Mouse (Mus musculus) lung, postnatal 36 days (tissue): ENCODE results near the gene Cth.
"Not testable (repeated sequence)": the region's sequence is repeated elsewhere in the genome, so short reads cannot be mapped to it uniquely, and the experiment has no call there.

Source experiments
- DNase-seq: peaks from one replicate; pipeline ENCODE4 v3.0.0; 2022; ENCODE audit warnings: mixed read lengths

Gene Cth

GRCm38 (mm10) chr3:157924692-157925328 lies at the start of gene Cth:
Gene Cth (minus strand): TSS chr3:157925077.
- peak; percentile 95 for DNase-seq

DNA sequence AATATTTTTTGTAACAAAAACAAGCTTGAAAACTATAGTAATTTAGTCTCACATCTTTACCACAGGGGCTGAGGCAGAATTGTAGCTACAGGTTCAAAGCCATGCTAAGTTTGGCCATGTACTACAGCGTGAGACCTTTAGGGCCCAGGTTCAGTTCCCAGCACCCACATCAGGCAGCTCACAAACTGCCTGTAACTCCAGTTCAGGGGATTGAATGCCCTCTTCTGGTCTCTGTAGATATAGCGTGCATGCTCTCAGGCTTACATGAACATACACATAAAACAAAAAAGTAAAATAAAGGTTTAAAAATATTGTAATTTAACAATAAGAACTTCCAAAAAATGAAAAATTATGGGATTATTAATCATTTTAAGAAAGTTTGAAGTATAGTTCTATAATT lies 48.4 kb upstream of the Cth start:
- DNase-seq, result no peak

- DNase-seq, result no peak
Observed at GRCm38 (mm10) chr3:157971151-157971550, 46.3 kb upstream of the Cth start.

DNA sequence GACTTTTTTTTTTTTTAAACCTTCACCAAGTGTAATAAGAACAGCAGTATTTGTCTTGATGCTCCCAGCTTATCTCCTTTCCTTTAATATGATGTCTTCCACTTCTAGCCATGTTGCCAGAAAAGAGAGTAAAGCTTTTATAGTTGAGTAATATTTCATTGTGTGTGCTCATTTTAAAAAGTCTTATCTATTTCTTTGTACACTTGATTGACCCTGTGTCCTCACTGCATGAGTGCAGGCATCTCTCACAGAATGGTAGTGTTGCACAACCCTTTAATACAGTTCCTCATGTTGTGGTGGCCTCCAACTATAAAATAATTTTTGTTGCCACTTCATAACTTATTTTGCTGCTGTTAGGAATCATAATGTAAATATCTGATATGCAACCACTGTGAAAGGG lies 32.4 kb upstream of the Cth start:
- DNase-seq, result no peak

GRCm38 (mm10) chr3:157956201-157956600 lies 31.3 kb upstream of the Cth start:
- DNase-seq, result no peak

DNA sequence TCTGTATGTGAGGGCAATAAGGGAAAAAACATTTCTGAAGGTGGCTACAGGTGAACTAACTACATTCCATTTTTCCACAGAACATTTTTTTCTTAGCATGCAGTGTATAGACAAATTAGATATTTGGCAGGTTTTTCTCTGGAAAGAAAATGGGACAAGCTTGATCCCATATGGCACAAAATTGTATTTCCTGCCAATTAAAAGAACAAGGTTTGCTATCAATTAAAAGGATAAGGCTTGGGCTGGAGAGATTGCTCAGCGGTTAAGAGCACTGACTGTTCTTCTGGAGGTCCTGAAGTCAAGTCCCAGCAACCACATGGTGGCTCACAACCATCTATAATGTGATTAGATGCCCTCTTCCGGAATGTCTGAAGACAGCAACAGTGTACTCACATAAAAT lies 30.6 kb upstream of the Cth start:
- no peak for DNase-seq

DNA sequence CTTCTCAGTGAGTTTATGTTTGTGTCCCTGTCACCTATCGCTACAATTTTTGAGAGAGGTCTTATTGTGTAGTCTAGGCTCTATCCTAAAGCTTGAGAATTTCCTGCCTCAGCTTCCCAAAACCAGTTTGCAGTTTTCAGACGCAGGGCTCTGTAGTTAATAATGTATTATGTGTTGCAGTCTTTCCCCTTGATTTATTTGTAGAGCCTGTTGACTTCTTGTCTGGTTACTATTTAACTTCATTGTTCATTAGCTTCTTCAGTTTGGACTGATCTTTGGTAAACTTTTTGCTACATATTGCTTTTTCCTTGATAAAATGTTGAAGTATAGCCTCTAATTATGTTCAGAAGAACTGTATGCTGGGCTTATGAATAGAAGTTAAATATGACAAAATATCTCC lies 27.8 kb upstream of the Cth start:
- no peak for DNase-seq

- peak; percentile 6 for DNase-seq
Observed at GRCm38 (mm10) chr3:157947383-157948280, 22.8 kb upstream of the Cth start.

GRCm38 (mm10) chr3:157946843-157947358 lies 22.0 kb upstream of the Cth start, which contains the start of gene Ankrd13c:
Gene Ankrd13c (plus strand): TSS chr3:157947239.
- peak; percentile 95 for DNase-seq

DNA sequence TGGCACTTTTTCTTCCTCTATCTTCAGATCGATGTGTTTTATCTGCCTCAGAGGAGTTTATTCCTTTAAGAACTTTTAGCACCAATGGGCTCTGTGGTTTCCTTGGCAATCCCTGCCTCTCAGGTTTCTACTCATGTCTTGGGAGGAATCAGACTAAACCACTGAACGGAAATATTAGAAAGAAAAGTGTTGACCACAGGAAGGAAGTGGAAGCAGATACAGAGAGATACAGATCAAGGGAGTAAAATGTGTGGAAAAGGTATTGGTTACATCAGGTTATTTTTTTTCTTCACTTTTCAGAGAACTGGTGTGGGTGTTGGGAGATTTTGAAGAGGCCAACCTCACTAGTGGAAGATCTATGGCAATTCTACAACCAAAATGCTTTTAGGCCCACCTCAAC lies 13.7 kb upstream of the Cth start:
- DNase-seq, result no peak

DNA sequence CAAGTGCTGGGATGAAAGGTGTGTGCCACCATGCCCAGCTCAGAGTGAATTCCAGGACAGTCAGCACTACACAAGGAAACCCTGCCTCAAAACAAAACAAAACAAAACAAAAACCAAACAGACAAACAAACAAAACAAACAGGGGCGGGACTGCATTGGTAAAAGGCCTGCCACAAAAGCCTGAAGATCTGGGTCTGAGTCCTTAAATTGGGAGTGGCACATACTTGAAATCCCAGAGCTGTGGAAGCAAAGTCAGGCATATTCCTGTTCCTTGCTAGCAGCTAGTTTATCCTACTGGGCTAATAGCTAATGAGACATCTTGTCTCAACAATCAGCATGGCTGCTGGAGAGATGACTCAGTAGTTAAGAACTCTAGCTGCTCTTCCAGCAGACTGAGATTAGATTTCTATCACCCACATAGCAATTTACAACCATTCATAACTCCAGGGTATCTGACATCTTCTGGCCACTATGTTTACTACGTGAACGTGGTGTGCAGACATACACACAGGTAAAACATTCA lies 9.5 kb upstream of the Cth start:
- no peak for DNase-seq

GRCm38 (mm10) chr3:157933223-157933622 lies 8.3 kb upstream of the Cth start:
- DNase-seq, result not testable (repeated sequence)

GRCm38 (mm10) chr3:157932074-157932473 lies 7.2 kb upstream of the Cth start:
- no peak for DNase-seq

GRCm38 (mm10) chr3:157931592-157931991 lies 6.7 kb upstream of the Cth start:
- DNase-seq, result no peak

GRCm38 (mm10) chr3:157929417-157929816 lies 4.5 kb upstream of the Cth start:
- peak; percentile 46 for DNase-seq

- DNase-seq, result no peak
Observed at GRCm38 (mm10) chr3:157928731-157929130, 3.9 kb upstream of the Cth start.

DNA sequence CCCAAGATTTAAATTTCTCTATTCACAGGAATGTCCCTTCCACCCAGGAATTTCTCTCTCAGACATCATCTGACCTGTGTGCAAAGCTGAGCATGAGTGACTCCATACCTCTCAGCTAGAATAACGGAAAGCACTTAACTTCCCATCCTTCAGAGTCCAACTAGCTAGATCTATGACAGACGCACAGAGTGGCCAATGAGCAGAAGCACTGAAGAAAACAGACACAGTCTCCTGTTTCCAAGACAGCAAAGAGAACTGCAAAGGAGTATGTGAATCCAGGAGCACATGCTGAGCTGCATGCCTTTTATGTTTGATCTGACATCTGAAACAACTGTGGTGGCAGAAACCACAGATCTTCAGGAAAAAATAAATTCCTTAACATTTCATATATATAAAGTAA lies 1.9 kb upstream of the Cth start:
- no peak for DNase-seq

DNA sequence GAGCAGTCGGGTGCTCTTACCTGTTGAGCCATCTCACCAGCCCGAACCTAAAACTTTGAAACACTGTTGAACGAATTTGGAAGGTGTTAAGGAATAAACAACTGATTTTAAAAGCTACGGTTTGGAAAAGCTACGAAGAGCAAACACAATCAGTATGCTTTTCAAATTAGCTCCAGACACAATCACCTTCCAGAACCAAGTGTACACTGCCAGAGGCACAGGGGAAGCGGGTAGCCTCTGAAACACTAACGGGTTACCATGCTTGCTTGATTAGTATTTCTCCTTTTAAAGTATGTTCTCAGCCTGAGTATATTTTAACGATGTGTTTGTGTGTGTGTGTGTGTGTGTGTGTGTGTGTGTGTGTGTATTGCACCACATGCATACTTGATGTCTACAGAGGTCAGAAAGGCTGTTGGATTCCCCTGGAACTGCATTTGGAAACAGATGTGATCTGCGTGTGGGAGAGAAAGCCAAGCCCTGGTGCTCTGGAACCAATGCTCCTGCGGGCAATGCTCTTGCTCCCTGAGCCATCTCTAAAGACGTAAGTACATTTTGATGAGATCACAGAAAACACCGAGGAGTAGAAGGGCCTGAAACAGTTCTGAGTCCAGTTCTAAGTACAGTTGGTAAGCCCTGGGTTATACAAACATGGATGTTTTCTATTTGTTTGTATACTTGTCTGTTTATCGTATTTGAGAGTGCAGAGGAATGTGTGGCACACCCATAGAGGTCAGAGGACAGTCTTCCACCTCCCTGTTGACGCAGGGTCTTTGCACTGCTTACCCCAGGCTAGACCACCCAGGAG lies 1.0 kb upstream of the Cth start:
- no peak for DNase-seq

- no peak for DNase-seq
Observed at GRCm38 (mm10) chr3:157923268-157923835, 1.5 kb downstream of the Cth start.

GRCm38 (mm10) chr3:157921376-157921775 lies 3.5 kb downstream of the Cth start:
- DNase-seq, result no peak

GRCm38 (mm10) chr3:157916336-157916735 lies 8.5 kb downstream of the Cth start:
- DNase-seq, result no peak

DNA sequence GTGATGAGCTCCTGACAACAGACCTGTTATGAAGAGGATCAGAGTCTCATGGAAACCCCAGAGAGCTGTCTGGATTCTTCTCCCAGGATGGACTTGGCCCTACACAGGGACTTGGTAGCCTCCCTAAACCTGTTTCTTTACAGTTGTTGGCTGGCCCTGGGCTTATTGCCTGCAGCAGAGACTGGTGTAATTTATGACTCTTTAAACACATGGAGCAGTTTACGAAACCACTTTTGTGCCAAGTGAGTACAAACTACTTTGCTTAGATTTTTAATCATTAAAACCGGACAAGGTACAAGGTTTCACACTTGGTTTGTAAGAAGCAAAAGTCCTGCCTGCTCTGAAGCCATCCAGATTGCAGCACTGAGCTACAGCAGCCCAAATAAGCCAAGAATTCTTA lies 12.7 kb downstream of the Cth start:
- DNase-seq, result no peak

GRCm38 (mm10) chr3:157910262-157910661 lies 14.6 kb downstream of the Cth start:
- DNase-seq, result no peak
